Mouse (Mus musculus) forebrain, postnatal 0 days (tissue): Measurements from ENCODE around the gene Slc37a1. TPM values are rescaled to one million over a fixed set of nuclear protein-coding genes. Genes with fewer than 3 reads are reported as not detected.
A peak's percentile ranks its signal among the peaks of the same experiment; 100 is the strongest.

ENCODE experiments used
- ATAC-seq: fragments of 200-750 bp; cut with Nextera tagmentation; 2 replicates; pipeline ENCODE4 v1.8.0; 2017; ENCODE audit warnings: mild to moderate bottlenecking, moderate library complexity
- DNase-seq: peaks from one replicate; pipeline ENCODE4 v3.0.0-alpha.2; 2015
- H3K27ac ChIP-seq: fragments of 300-500 bp; sonication (generic); 2 replicates; pipeline ENCODE4 v1.5.1; 2014; ENCODE audit warnings: low read depth, mild to moderate bottlenecking, antibody characterized with exemption, low read length, moderate library complexity, mixed read lengths
- H3K27me3 ChIP-seq: fragments of 300-500 bp; sonication (generic); 2 replicates; pipeline ENCODE4 v1.6.1; 2014; ENCODE audit warnings: mild to moderate bottlenecking, low read length, mixed read lengths; ENCODE audit not compliant: insufficient read depth
- H3K36me3 ChIP-seq: fragments of 300-500 bp; sonication (generic); 2 replicates; pipeline ENCODE4 v1.6.1; 2014; ENCODE audit warnings: mild to moderate bottlenecking, moderate library complexity; ENCODE audit not compliant: insufficient read depth
- H3K4me1 ChIP-seq: fragments of 300-500 bp; sonication (generic); 2 replicates; pipeline ENCODE4 v1.6.1; 2014; ENCODE audit warnings: antibody characterized with exemption; ENCODE audit not compliant: insufficient read depth
- H3K4me2 ChIP-seq: fragments of 300-500 bp; sonication (generic); 2 replicates; pipeline ENCODE4 v1.6.1; 2014; ENCODE audit warnings: low read depth, mild to moderate bottlenecking, moderate library complexity
- H3K4me3 ChIP-seq: fragments of 300-500 bp; sonication (generic); 2 replicates; pipeline ENCODE4 v1.5.1; 2014; ENCODE audit warnings: low read depth, low read length, mixed read lengths
- H3K9ac ChIP-seq: fragments of 300-500 bp; sonication (generic); 2 replicates; pipeline ENCODE4 v1.6.1; 2014; ENCODE audit warnings: mild to moderate bottlenecking
- H3K9me3 ChIP-seq: fragments of 300-500 bp; sonication (generic); 2 replicates; pipeline ENCODE4 v1.6.1; 2016; ENCODE audit warnings: low read length
- CTCF ChIP-seq: sonication (generic); IDR thresholded peaks from 2 replicates; pipeline ENCODE4 v1.5.1; 2016; ENCODE audit warnings: antibody characterized with exemption, control low read depth, low read depth
- WGBS: fragments of 180-500 bp; shearing (Covaris S2); extraction: QIAGEN DNeasy Blood & Tissue Kit; methylation state at CpG from one replicate; pipeline ENCODE4 v1.1.7; 2014; 5-methylcytosine and 5-hydroxymethylcytosine counted together
- polyA plus RNA-seq: library from polyadenylated mRNA; unstranded; fragments of >200 nt; fragmentation: Nextera tagmentation; extraction: Ambion mirVana; gene quantifications from 2 replicates; pipeline ENCODE4 v1.2.1, GENCODE M21; 2015
- total RNA-seq: library from RNA; depleted of rRNA; stranded (reverse); fragments of >200 nt; gene quantifications from 2 replicates; pipeline ENCODE4 v1.2.3, GENCODE M21; 2014

The Slc37a1 gene
- total and polyA plus RNA-seq, 2 experiments from 2014 or later = 6.7 to 10.0 TPM

- H3K4me1 ChIP-seq = 0 out of 2 replicates have a peak, but pooled peaks cover 6% of the 10 kb centered on the region
- no peak overlapping the region for H3K4me2 ChIP-seq
- no peaks in the 10 kb centered on the region for H3K9me3 ChIP-seq
- no peak overlapping the region for H3K27ac ChIP-seq
- DNase-seq = no peak
- H3K4me3 ChIP-seq = no peak overlapping the region
- WGBS = 47% methylated on average over 22 of the region's 22 CpGs
- no peak for ATAC-seq
- peak; percentile 42 for TF ChIP-seq CTCF
- no peaks in the 10 kb centered on the region for H3K27me3 ChIP-seq
- H3K36me3 ChIP-seq = 0 out of 2 replicates have a peak, but pooled peaks cover 4% of the 10 kb centered on the region
- no peak overlapping the region for H3K9ac ChIP-seq
Observed at GRCm38 (mm10) chr17:31317521-31318272, 31.1 kb downstream of the Slc37a1 start.

DNA sequence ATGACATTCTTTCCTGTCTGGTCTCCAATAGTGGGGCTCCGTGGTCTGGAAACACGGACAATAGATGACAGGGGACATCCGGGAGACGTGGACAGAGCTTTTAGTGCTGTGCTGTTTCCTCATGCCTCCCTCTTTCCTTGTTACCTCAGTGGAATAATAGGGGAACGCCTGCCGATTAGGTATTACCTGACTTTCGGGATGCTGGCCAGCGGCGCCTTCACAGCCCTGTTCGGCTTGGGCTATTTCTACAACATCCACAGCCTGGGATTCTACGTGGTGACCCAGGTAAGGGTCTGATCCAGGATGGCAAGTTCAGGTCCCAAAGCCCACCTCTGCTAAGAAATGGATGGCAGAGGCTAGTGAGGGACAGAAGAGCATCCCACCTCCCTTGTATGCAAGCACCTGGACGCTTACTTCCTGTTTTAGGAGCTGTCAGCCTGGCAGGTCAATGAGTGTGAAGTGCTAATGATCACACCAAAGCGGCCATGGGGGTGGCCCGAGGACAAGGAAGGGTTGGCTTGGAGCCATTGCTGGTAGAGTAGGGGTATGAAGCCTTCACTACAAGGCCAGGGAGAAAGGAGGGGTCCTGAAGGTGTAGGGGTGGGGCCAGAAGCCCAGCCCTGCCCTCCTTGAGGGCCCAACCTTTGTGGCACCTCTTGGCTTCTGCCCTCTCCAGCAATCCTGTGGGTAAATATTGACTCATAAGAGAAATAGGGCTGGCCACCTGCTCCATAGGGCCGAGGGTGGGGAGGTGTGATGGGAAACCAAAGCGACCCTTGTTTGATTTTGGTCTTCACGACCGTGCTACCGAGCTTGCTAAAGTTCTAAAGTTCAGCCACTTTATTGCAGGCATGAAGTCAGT is 32.5 kb downstream of the Slc37a1 start:
- DNase-seq (no peak), ATAC-seq (no peak)
- 0 out of 2 replicates have a peak, but pooled peaks cover 6% of the 10 kb centered on the region for H3K4me1 ChIP-seq
- H3K27me3 ChIP-seq = no peaks in the 10 kb centered on the region
- H3K27ac ChIP-seq = no peak overlapping the region
- H3K9me3 ChIP-seq = no peaks in the 10 kb centered on the region
- no peak overlapping the region for H3K9ac ChIP-seq
- H3K4me2 ChIP-seq = no peak overlapping the region
- no peak overlapping the region for H3K4me3 ChIP-seq
- peaks cover 9% of the 10 kb centered on the region; the same call in 1 of the 2 replicates for H3K36me3 ChIP-seq
- 95% methylated on average over 19 of the region's 19 CpGs for whole genome bisulfite sequencing
- TF ChIP-seq CTCF = no peak

- peak overlapping the region; percentile 64 for H3K27ac ChIP-seq
- 50% methylated on average over 12 of the region's 12 CpGs for WGBS
- DNase-seq = peak; percentile 85
- no peak overlapping the region for H3K4me3 ChIP-seq
- H3K9ac ChIP-seq = no peak overlapping the region
- peaks cover 4% of the 10 kb centered on the region; the same call in 1 of the 2 replicates for H3K36me3 ChIP-seq
- TF ChIP-seq CTCF = no peak
- no peak overlapping the region for H3K4me2 ChIP-seq
- ATAC-seq = peak; percentile 73
- H3K27me3 ChIP-seq = no peaks in the 10 kb centered on the region
- 0 out of 2 replicates have a peak, but pooled peaks cover 6% of the 10 kb centered on the region for H3K4me1 ChIP-seq
- no peaks in the 10 kb centered on the region for H3K9me3 ChIP-seq
Observed at GRCm38 (mm10) chr17:31321425-31321824, 34.8 kb downstream of the Slc37a1 start.

DNA sequence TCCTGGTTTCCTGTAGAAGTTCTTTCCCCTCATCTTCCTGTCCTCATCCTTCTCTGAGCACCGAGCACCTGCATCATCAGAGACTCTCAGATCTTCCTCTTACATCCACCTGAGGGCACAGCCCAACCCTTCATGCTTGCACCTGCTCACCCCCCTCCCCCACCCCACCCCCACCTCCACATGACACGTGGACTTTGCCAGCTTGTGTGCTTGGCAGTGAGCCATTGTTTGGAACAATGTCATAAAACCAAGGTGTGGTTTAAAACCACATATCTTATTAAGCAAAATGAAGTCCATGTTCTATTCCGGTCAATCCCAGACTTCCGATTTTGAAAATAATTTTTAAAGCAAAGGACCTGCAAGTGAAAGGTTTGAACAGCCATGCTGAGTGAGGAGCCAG is 35.9 kb downstream of the Slc37a1 start:
- 79% methylated on average over 4 of the region's 4 CpGs for WGBS
- Histone ChIP-seq H3K4me2 (no peak overlapping the region), H3K4me3 (no peak overlapping the region), H3K9ac (no peak overlapping the region), H3K27ac (peak overlapping the region; percentile 64; the same call in 1 of the 2 replicates), H3K27me3 (no peaks in the 10 kb centered on the region), H3K36me3 (peaks cover 4% of the 10 kb centered on the region; the same call in 1 of the 2 replicates), H3K4me1 (0 out of 2 replicates have a peak, but pooled peaks cover 6% of the 10 kb centered on the region), H3K9me3 (no peaks in the 10 kb centered on the region)
- DNase-seq (no peak), ATAC-seq (no peak)
- no peak for TF ChIP-seq CTCF

DNA sequence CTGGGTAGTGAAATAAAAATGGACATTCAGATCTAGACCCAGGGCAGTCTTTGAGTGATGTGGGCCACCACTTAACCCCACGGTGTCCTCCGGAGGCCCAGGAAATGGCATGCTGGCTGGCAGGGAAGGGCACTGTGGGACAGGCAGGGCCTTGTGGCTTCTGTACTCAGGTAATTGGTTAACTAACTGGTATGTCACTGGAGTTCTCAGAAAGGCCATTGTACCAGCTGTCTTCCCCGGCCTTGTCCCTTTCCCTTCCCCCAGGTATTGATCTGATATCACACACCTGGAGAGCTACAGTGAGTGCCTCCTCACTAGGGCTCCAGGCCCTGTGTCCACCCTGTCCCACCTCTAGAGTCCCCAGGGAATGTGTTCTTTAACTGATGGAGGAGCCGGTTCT is 36.8 kb downstream of the Slc37a1 start:
- Histone ChIP-seq H3K27ac (no peak overlapping the region), H3K27me3 (no peaks in the 10 kb centered on the region), H3K4me3 (no peak overlapping the region), H3K9me3 (no peaks in the 10 kb centered on the region), H3K36me3 (peaks cover 4% of the 10 kb centered on the region; the same call in 1 of the 2 replicates), H3K4me1 (0 out of 2 replicates have a peak, but pooled peaks cover 6% of the 10 kb centered on the region), H3K9ac (no peak overlapping the region), H3K4me2 (no peak overlapping the region)
- TF ChIP-seq CTCF = no peak
- 87% methylated on average over 4 of the region's 4 CpGs for WGBS
- ATAC-seq = no peak
- no peak for DNase-seq

DNA sequence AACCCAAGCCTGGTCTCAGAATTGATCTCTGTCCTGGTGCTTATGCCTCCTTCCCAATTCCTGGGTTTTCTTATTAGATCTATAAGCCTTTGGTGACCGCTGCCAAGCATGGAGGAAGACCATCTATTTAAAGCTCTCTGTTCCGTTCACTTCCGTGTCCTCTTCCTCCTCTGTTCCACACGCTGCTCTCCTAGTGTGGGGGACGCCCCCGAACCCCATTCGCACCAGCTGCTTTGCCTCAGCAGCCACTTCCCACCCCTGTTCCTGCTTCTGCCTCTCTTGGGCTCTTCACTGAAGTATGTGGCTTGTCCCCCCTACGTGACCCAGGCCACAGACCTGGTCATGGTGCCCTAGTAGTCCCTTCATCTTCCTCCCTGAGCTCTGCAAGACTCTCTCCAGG is 37.6 kb downstream of the Slc37a1 start:
- H3K9me3 ChIP-seq = no peaks in the 10 kb centered on the region
- no peak for DNase-seq
- no peak for ATAC-seq
- H3K4me1 ChIP-seq = 0 out of 2 replicates have a peak, but pooled peaks cover 6% of the 10 kb centered on the region
- H3K9ac ChIP-seq = no peak overlapping the region
- H3K36me3 ChIP-seq = peaks cover 4% of the 10 kb centered on the region; the same call in 1 of the 2 replicates
- no peak overlapping the region for H3K27ac ChIP-seq
- H3K27me3 ChIP-seq = no peaks in the 10 kb centered on the region
- 93% methylated on average over 8 of the region's 8 CpGs for WGBS
- H3K4me2 ChIP-seq = no peak overlapping the region
- no peak overlapping the region for H3K4me3 ChIP-seq
- no peak for TF ChIP-seq CTCF
